ENCODE assay signal across 10 mouse cellular contexts in genomic region chr1:147343276-147343953, GRCm38 (mm10).
DNase-seq lines count a peak whose midpoint lies in the region; ATAC-seq and TF ChIP-seq lines count a peak whose summit lies in the region.
"Had no signal": no experiment of that assay in that cellular context is flagged by ENCODE, and none has a peak within 500 bp of the region (broad histone marks: within the 10 kb centered on the region; RNA-seq: fewer than 3 reads in every experiment).

No protein-coding gene starts in this region.

- no peak for DNase-seq in hindbrain, embryonic 10.5 days (ENCODE audit: low spot score)
- DNase-seq in cerebellum, adult 9-11 months: peak; percentile 82
- DNase-seq in hindbrain, postnatal 0 days (ENCODE audit: low spot score): peak; percentile 78
- DNase-seq in thymus, postnatal 25 days: no peak
- no peak for DNase-seq in kidney, postnatal 10 days

- no peaks in the 10 kb centered on the region for H3K9me3 ChIP-seq in hindbrain, embryonic 15.5 days
- H3K9me3 ChIP-seq in hindbrain, embryonic 10.5 days: no peaks in the 10 kb centered on the region
- H3K9me3 ChIP-seq in hindbrain, postnatal 0 days (ENCODE audit: low read length): no peaks in the 10 kb centered on the region
- H3K9me3 ChIP-seq in neural tube, embryonic 15.5 days (replicated peaks): no peaks in the 10 kb centered on the region
- H3K9me3 ChIP-seq in midbrain, embryonic 15.5 days: no peaks in the 10 kb centered on the region
- H3K9me3 ChIP-seq: heart, embryonic 15.5 days had no signal

- no peaks in the 10 kb centered on the region for H3K36me3 ChIP-seq in hindbrain, embryonic 15.5 days
- H3K36me3 ChIP-seq in hindbrain, embryonic 10.5 days: no peaks in the 10 kb centered on the region
- H3K36me3 ChIP-seq in hindbrain, postnatal 0 days (ENCODE audit: insufficient read depth, low read length): no peaks in the 10 kb centered on the region
- no peaks in the 10 kb centered on the region for H3K36me3 ChIP-seq in neural tube, embryonic 15.5 days
- H3K36me3 ChIP-seq in midbrain, embryonic 15.5 days (replicated peaks): no peaks in the 10 kb centered on the region
- H3K36me3 ChIP-seq: heart, embryonic 15.5 days had no signal

- no peak overlapping the region for H3K9ac ChIP-seq in hindbrain, embryonic 15.5 days
- no peak overlapping the region for H3K9ac ChIP-seq in hindbrain, postnatal 0 days (replicated peaks; ENCODE audit: low read length)
- no peak overlapping the region for H3K9ac ChIP-seq in neural tube, embryonic 15.5 days (replicated peaks)
- no peak overlapping the region for H3K9ac ChIP-seq in midbrain, embryonic 15.5 days
- H3K9ac ChIP-seq: heart, embryonic 15.5 days had no signal

- peak overlapping the region; percentile 27; the same call in 1 of the 2 replicates for H3K27ac ChIP-seq in hindbrain, embryonic 15.5 days (replicated peaks)
- no peak overlapping the region for H3K27ac ChIP-seq in hindbrain, embryonic 10.5 days
- peak overlapping the region; percentile 42 for H3K27ac ChIP-seq in hindbrain, postnatal 0 days
- no peak overlapping the region for H3K27ac ChIP-seq in neural tube, embryonic 15.5 days (replicated peaks)
- no peak overlapping the region for H3K27ac ChIP-seq in midbrain, embryonic 15.5 days
- H3K27ac ChIP-seq: heart, embryonic 15.5 days; macrophage had no signal

- H3K4me1 ChIP-seq in hindbrain, embryonic 15.5 days (replicated peaks): no peaks in the 10 kb centered on the region
- no peaks in the 10 kb centered on the region for H3K4me1 ChIP-seq in hindbrain, embryonic 10.5 days (replicated peaks)
- H3K4me1 ChIP-seq in hindbrain, postnatal 0 days (ENCODE audit: insufficient read depth, low read length): no peaks in the 10 kb centered on the region
- H3K4me1 ChIP-seq in neural tube, embryonic 15.5 days: no peaks in the 10 kb centered on the region
- H3K4me1 ChIP-seq in midbrain, embryonic 15.5 days: no peaks in the 10 kb centered on the region
- H3K4me1 ChIP-seq: heart, embryonic 15.5 days had no signal

- peak; percentile 75 for ATAC-seq in hindbrain, embryonic 15.5 days (ENCODE audit: low FRiP score, low read depth)
- ATAC-seq in hindbrain, postnatal 0 days: peak; percentile 88
- ATAC-seq in neural tube, embryonic 15.5 days (ENCODE audit: low FRiP score): peak; percentile 50; the same call in 1 of the 2 replicates
- ATAC-seq in midbrain, embryonic 15.5 days (replicated peaks): no peak

- no peaks in the 10 kb centered on the region for H3K27me3 ChIP-seq in hindbrain, embryonic 15.5 days
- H3K27me3 ChIP-seq in hindbrain, embryonic 10.5 days (ENCODE audit: insufficient read depth, poor library complexity, severe bottlenecking): no peaks in the 10 kb centered on the region
- no peaks in the 10 kb centered on the region for H3K27me3 ChIP-seq in hindbrain, postnatal 0 days (ENCODE audit: insufficient read depth, low read length)
- H3K27me3 ChIP-seq in neural tube, embryonic 15.5 days (replicated peaks): no peaks in the 10 kb centered on the region
- H3K27me3 ChIP-seq in midbrain, embryonic 15.5 days (replicated peaks): no peaks in the 10 kb centered on the region
- H3K27me3 ChIP-seq: heart, embryonic 15.5 days had no signal

- 81% methylated on average over 9 of the region's 9 CpGs for WGBS in hindbrain, embryonic 15.5 days
- 93% methylated on average over 9 of the region's 9 CpGs for WGBS in hindbrain, embryonic 10.5 days
- WGBS in hindbrain, postnatal 0 days: 72% methylated on average over 9 of the region's 9 CpGs
- WGBS in neural tube, embryonic 15.5 days: 83% methylated on average over 9 of the region's 9 CpGs
- WGBS in midbrain, embryonic 15.5 days: 90% methylated on average over 9 of the region's 9 CpGs

- no peak for TF ChIP-seq CTCF in hindbrain, postnatal 0 days (IDR thresholded peaks at IDR 0.05; ENCODE audit: low read depth)

- H3K4me3 ChIP-seq in hindbrain, embryonic 15.5 days: no peak overlapping the region
- H3K4me3 ChIP-seq in hindbrain, embryonic 10.5 days: no peak overlapping the region
- H3K4me3 ChIP-seq in hindbrain, postnatal 0 days (ENCODE audit: low read length): no peak overlapping the region
- no peak overlapping the region for H3K4me3 ChIP-seq in neural tube, embryonic 15.5 days (replicated peaks)
- H3K4me3 ChIP-seq in midbrain, embryonic 15.5 days: no peak overlapping the region
- H3K4me3 ChIP-seq: heart, embryonic 15.5 days had no signal

- H3K4me2 ChIP-seq in hindbrain, embryonic 15.5 days: no peak overlapping the region
- no peak overlapping the region for H3K4me2 ChIP-seq in hindbrain, postnatal 0 days (ENCODE audit: low read depth, low read length)
- no peak overlapping the region for H3K4me2 ChIP-seq in neural tube, embryonic 15.5 days
- H3K4me2 ChIP-seq in midbrain, embryonic 15.5 days: no peak overlapping the region
- H3K4me2 ChIP-seq: heart, embryonic 15.5 days had no signal

Comparison
In these comparisons a context has a peak if more than half of its experiments do, and no peak if none do; other contexts are left out.
1. H3K27ac ChIP-seq: peak in hindbrain, embryonic 15.5 days (single experiment) and hindbrain, postnatal 0 days (single experiment); none in hindbrain, embryonic 10.5 days (single experiment), neural tube, embryonic 15.5 days (single experiment) and midbrain, embryonic 15.5 days (single experiment).
2. DNase-seq: peak in cerebellum, adult 9-11 months (single experiment) and hindbrain, postnatal 0 days (single experiment); none in hindbrain, embryonic 10.5 days (single experiment), thymus, postnatal 25 days (single experiment) and kidney, postnatal 10 days (single experiment).